Mouse (Mus musculus) stomach, postnatal 0 days (tissue): ENCODE results near the gene Emilin3.

Experiments
- CTCF ChIP-seq: IDR thresholded peaks from 2 replicates; pipeline ENCODE4 v1.5.1; 2016; ENCODE audit warnings: antibody characterized with exemption, low read depth, mild to moderate bottlenecking, moderate library complexity
- EP300 ChIP-seq: optimal IDR thresholded peaks from 2 replicates; pipeline ENCODE3; 2016; ENCODE audit warnings: antibody characterized with exemption

- TF ChIP-seq EP300 (no peak), CTCF (no peak)
Observed at GRCm38 (mm10) chr2:160882436-160882835, 29.7 kb downstream of the Emilin3 start.
